Mouse (Mus musculus) small intestine, adult 2 months (tissue): ENCODE results near the gene Ccdc158.

Source experiments
- CTCF ChIP-seq: fragments of 200-500 bp; IDR thresholded peaks from 2 replicates; pipeline ENCODE4 v1.5.1; 2012; ENCODE audit warnings: low read depth, mild to moderate bottlenecking, control low read depth, inconsistent platforms, low read length, moderate library complexity, mixed read lengths; ENCODE audit not compliant: insufficient replicate concordance, insufficient read length; ENCODE audit errors: extremely low read depth
- POLR2A ChIP-seq: fragments of 200-500 bp; IDR thresholded peaks from 2 replicates; pipeline ENCODE4 v1.6.1; 2012; ENCODE audit warnings: low read depth, mild to moderate bottlenecking, control low read depth, inconsistent platforms, low read length, moderate library complexity

DNA sequence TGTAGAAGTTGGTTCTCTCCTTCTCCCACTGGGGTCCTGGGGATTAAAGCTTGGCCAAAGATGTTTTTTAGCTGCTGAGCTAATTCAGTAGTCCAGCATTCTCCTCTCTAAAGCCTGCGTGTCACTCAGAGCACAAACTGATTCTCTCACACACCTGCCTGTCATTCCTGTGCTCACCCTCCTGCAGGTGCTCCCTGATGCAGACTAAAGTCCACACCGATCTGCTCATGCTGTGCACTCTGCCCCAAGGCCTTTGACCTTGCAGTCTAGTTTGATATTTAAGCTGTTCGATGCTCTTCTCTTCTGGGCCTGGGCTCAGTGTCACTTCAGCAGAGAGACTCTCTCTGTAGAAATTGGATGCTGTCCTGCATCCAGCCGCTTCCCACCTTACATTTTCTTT lies 103.8 kb downstream of the Ccdc158 start:
- TF ChIP-seq CTCF: no peak
- TF ChIP-seq POLR2A: no peak
